Mouse (Mus musculus) heart, postnatal 14 days (tissue): Measurements from ENCODE around the gene Iqck. TPM values are rescaled to one million over a fixed set of nuclear protein-coding genes. Genes with fewer than 3 reads are reported as not detected.

ENCODE experiments used
- DNase-seq, 2 experiments: peaks; one replicate each; pipeline ENCODE4 v3.0.0; 2021 to 2022
- intact Hi-C: fragments of 180-260 bp; cut with DNase I; formaldehyde crosslinking; loops from one replicate; pipeline ENCODE4 v1.15.1; 2025
- total RNA-seq, 2 experiments: library from RNA; stranded (reverse); gene quantifications; 2 replicates each; pipeline ENCODE4 v1.2.3; 2021

The Iqck gene
- total RNA-seq, 2 experiments from 2014 or later: 0.27 to 0.60 TPM

DNA sequence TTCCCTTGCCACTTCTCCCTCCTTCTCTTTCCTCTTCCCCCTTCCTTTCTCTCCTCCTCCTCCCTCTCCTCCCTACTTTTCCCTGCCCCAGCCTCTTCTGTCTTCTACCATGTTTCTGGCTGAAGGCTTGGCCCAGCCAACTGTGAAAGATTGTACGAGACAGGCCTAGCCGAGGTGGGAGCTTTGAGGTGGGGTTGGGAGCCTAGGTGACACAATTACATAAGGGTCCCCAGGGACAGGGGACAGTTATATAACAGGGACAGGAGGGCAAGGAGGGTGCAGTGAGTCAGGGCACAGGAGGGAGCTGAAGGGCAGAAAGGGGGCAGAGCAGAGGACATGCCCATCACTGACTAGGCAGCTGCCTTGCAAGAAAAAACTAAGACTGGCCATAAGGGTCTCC lies 146.4 kb downstream of the Iqck start:
- intact Hi-C loops: no loop called here
- no peak for DNase-seq

DNA sequence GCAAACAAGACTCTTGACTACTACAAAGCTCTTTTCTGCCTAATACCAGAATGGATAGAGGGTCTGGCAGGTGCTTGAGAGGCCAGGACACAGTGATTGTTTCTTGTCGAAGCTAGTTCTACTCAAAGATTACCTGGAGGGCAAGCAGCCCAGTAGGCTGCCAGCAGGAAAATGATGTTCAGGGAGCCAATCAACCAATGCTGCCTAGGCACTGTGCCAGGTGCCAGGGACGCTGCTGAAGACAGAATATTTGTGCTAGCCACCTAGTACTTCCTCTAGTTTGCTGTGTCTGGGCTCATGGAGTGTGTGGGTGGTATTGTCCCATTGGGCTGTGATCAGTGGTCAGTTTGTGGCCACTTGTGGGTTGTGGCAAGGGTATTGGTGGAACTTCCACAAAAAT lies 146.9 kb downstream of the Iqck start:
- intact Hi-C loops: no loop called here
- no peak for DNase-seq

DNA sequence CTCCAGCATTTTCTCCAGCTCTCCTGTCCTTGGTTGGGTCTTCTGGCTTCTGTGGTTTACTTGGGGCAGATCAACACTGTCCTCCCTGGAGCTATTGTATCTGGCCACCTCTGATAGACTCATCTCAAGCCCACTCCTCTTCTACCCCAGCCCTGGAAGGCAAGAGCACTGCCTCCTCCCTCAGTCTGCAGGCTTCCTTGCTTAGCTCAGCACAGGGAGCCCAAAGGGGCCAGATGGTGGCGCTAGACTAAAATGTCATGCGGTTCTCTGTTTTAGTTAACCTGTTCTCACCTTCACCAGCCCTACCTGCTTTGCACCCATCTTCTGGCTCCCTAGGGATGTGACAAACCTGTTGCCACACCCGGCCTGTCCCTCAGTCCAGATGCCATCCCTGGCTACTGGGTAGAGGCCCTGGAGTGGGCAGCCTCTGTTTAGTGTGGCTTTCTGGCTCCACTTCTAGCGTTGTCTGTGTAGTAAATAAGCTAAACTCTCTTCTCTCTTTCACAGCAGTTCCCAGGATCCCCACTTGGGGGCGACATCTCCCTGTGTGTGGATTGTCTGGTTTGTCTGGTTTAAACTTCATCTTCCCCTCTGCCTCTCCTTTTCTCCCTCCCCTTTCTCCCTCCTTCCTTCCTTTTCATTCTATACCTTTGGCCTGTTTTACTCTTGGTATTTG lies 155.4 kb downstream of the Iqck start:
- intact Hi-C loops: loop anchor here (5.0 to 10.0 kb wide), 2 partner anchors 416 to 504 kb away; partner anchors contain the start of gene Acsm5
- DNase-seq: peak; percentile 61 to 76

DNA sequence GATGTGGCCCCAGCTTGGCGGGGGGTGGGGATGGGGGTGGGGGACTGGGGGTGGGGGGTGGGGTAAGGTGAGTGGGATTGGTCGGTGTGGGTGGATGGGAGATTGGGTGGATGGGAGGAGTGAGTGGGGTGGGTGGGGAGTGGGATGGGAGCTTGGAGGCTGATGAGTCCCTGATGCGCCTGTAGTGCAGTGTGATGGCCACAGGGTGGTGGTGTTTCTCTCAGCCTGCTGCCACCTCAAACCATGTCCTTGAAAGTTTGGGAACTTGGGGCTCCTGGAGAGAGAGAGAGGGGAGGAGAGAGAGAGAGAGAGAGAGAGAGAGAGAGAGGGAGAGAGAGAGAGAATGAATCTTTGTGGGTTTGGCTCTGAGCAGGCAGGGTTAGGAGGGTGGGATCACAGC lies 160.2 kb downstream of the Iqck start:
- intact Hi-C loops: loop anchor here (10.0 kb wide), 1 partner anchor 499 kb away; the partner anchor contains the start of gene Acsm5
- peak in 1 of 2 experiments; percentile 42 for DNase-seq

DNA sequence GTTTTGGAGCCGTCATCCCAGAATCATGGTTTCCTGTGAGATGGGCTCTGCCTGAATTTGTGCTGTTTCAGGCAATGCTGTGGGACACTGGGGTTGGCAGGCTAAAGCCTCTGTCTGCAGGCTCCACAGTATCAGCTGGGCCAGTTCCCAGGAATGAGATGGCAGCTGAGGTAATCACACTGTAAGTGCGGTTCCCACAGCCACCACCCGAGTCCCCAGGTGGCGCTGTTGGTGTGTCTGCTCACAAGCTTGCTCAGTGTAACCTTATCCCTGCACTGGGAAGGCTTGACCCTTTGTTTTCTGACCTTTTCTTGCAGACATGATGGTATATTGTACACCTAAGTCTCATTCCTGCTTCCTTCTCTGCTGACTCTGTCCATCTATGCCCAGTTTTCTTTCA lies 164.0 kb downstream of the Iqck start:
- intact Hi-C loops: loop anchor here (10.0 kb wide), 1 partner anchor 495 kb away; the partner anchor contains the start of gene Acsm5

More for the DNA sequence above, 164.0 kb downstream of the Iqck start:
- DNase-seq: peak; percentile 46 to 70

Other genes with a start within 250 kb of the Iqck start
- 10 to 100 TPM; 25.9 to 28.2 TPM for gene Gde1, start 150.0 kb upstream of the Iqck start, total RNA-seq
- gene Ccp110, start 143.2 kb upstream of the Iqck start, total RNA-seq: 1 to 10 TPM; 3.2 to 3.4 TPM
- 10 to 100 TPM; 28.2 TPM for gene Vps35l, start 115.5 kb upstream of the Iqck start, total RNA-seq
- gene Knop1, start 502 bp downstream of the Iqck start, total RNA-seq: 10 to 100 TPM; 16.9 to 18.4 TPM
- 10 to 100 TPM; 17.8 to 20.4 TPM for gene Gprc5b, start 139.5 kb downstream of the Iqck start, total RNA-seq